Mouse (Mus musculus) stomach, postnatal 0 days (tissue): Measurements from ENCODE around the gene Idh2.

Experiments
- CTCF ChIP-seq: IDR thresholded peaks from 2 replicates; pipeline ENCODE4 v1.5.1; 2016; ENCODE audit warnings: antibody characterized with exemption, low read depth, mild to moderate bottlenecking, moderate library complexity
- EP300 ChIP-seq: optimal IDR thresholded peaks from 2 replicates; pipeline ENCODE3; 2016; ENCODE audit warnings: antibody characterized with exemption

- TF ChIP-seq CTCF (no peak), EP300 (no peak)
Observed at GRCm38 (mm10) chr7:80077801-80078200, 37.4 kb downstream of the Idh2 start.
